In the genomic region with DNA sequence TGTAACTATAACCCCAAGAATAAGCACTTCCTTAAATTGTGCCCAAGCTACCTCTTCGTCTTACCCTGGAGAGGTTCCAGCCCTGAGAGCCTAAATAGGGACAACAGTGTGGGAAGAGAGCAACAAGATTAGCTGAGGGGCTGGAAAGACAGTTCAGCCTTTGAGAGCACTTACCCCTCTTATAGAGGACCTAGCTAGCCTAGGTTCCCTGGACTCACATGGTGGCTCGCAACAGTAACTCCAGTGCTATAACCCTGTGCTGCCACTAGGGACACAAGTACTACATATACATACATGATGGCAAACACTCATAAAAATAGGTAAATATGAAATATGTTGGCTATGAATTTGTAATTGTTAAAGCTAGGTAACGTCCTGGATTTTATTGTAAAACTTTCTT, we compare ENCODE assay signal across 14 mouse cellular contexts. TPM values are rescaled to one million over a fixed set of nuclear protein-coding genes. Genes with fewer than 3 reads are reported as not detected.
DNase-seq lines count a peak whose midpoint lies in the region; ATAC-seq and TF ChIP-seq lines count a peak whose summit lies in the region.
"Had no signal": no experiment of that assay in that cellular context is flagged by ENCODE, and none has a peak within 500 bp of the region (broad histone marks: within the 10 kb centered on the region; RNA-seq: fewer than 3 reads in every experiment).

No protein-coding gene starts in this region.

- 83% methylated on average over 3 of the region's 3 CpGs for WGBS in hindbrain, postnatal 0 days
- 77% methylated on average over 3 of the region's 3 CpGs for WGBS in hindbrain, embryonic 11.5 days
- WGBS in hindbrain, embryonic 10.5 days, result 74% methylated on average over 3 of the region's 3 CpGs

- H3K4me2 ChIP-seq in hindbrain, postnatal 0 days (ENCODE audit: low read depth, low read length), result no peak overlapping the region
- H3K4me2 ChIP-seq in hindbrain, embryonic 11.5 days (replicated peaks; ENCODE audit: low read depth, low read length), result no peak overlapping the region
- H3K4me2 ChIP-seq: liver, embryonic 15.5 days; stomach, embryonic 15.5 days had no signal

- no peak overlapping the region for H3K27ac ChIP-seq in hindbrain, postnatal 0 days
- no peak overlapping the region for H3K27ac ChIP-seq in hindbrain, embryonic 11.5 days (ENCODE audit: low read depth, low read length)
- H3K27ac ChIP-seq in hindbrain, embryonic 10.5 days, result no peak overlapping the region
- H3K27ac ChIP-seq: liver, embryonic 15.5 days; stomach, embryonic 15.5 days had no signal

- no peak for ATAC-seq in hindbrain, postnatal 0 days
- ATAC-seq in hindbrain, embryonic 11.5 days (ENCODE audit: low FRiP score), result no peak

- H3K36me3 ChIP-seq in hindbrain, postnatal 0 days (ENCODE audit: insufficient read depth, low read length), result no peaks in the 10 kb centered on the region; the same call in 1 of the 2 replicates
- H3K36me3 ChIP-seq in hindbrain, embryonic 11.5 days (ENCODE audit: control insufficient read depth, insufficient read depth, low read length), result no peaks in the 10 kb centered on the region
- peaks cover 42% of the 10 kb centered on the region for H3K36me3 ChIP-seq in hindbrain, embryonic 10.5 days

- no peak overlapping the region for H3K4me3 ChIP-seq in hindbrain, postnatal 0 days (ENCODE audit: low read length)
- no peak overlapping the region for H3K4me3 ChIP-seq in hindbrain, embryonic 11.5 days (ENCODE audit: low read depth, low read length)
- H3K4me3 ChIP-seq in hindbrain, embryonic 10.5 days, result no peak overlapping the region
- H3K4me3 ChIP-seq: erythroblast, embryonic 14.5 days; liver, embryonic 15.5 days; myocyte; stomach, embryonic 15.5 days had no signal

- no peaks in the 10 kb centered on the region for H3K27me3 ChIP-seq in hindbrain, postnatal 0 days (ENCODE audit: insufficient read depth, low read length)
- no peaks in the 10 kb centered on the region for H3K27me3 ChIP-seq in hindbrain, embryonic 11.5 days (ENCODE audit: control insufficient read depth, insufficient read depth, low read length)
- no peaks in the 10 kb centered on the region for H3K27me3 ChIP-seq in hindbrain, embryonic 10.5 days (ENCODE audit: insufficient read depth, poor library complexity, severe bottlenecking)
- H3K27me3 ChIP-seq: liver, embryonic 15.5 days; stomach, embryonic 15.5 days had no signal

- no peaks in the 10 kb centered on the region for H3K9me3 ChIP-seq in hindbrain, postnatal 0 days (ENCODE audit: low read length)
- no peaks in the 10 kb centered on the region for H3K9me3 ChIP-seq in hindbrain, embryonic 11.5 days (ENCODE audit: control insufficient read depth, low read length)
- no peaks in the 10 kb centered on the region for H3K9me3 ChIP-seq in hindbrain, embryonic 10.5 days
- H3K9me3 ChIP-seq: liver, embryonic 15.5 days; stomach, embryonic 15.5 days had no signal

- H3K4me1 ChIP-seq in hindbrain, postnatal 0 days (ENCODE audit: insufficient read depth, low read length), result no peaks in the 10 kb centered on the region
- H3K4me1 ChIP-seq in hindbrain, embryonic 11.5 days (replicated peaks; ENCODE audit: control insufficient read depth, insufficient read depth, low read length), result no peaks in the 10 kb centered on the region
- H3K4me1 ChIP-seq in hindbrain, embryonic 10.5 days (replicated peaks), result peaks cover 8% of the 10 kb centered on the region; the same call in 1 of the 2 replicates
- H3K4me1 ChIP-seq: stomach, embryonic 15.5 days had no signal

- H3K9ac ChIP-seq in hindbrain, postnatal 0 days (replicated peaks; ENCODE audit: low read length), result no peak overlapping the region
- H3K9ac ChIP-seq in hindbrain, embryonic 11.5 days (ENCODE audit: low read depth, low read length), result no peak overlapping the region
- H3K9ac ChIP-seq: liver, embryonic 15.5 days; stomach, embryonic 15.5 days had no signal

- DNase-seq in hindbrain, postnatal 0 days (ENCODE audit: low spot score), result no peak
- DNase-seq in hindbrain, embryonic 11.5 days (ENCODE audit: low spot score), result no peak
- DNase-seq in thymus, postnatal 14 days, result peak; percentile 20
- DNase-seq in thymus, postnatal 36 days, result no peak
- peak; percentile 30 for DNase-seq in c-Kit-positive CD71-negative TER-119-negative erythroid progenitor cells, embryonic 14.5 days (ENCODE audit: low read depth)
- no peak for DNase-seq in frontal cortex, postnatal 36 days (ENCODE audit: low spot score in 2 of 2)
- no peak for DNase-seq in ovary, postnatal 10 days (ENCODE audit: low spot score)
- DNase-seq in hindbrain, embryonic 10.5 days (ENCODE audit: low spot score), result no peak
- DNase-seq: cerebellum, adult 8-10 months; heart, adult 18-20 months had no signal

- TF ChIP-seq CTCF in hindbrain, postnatal 0 days (IDR thresholded peaks at IDR 0.05; ENCODE audit: low read depth), result peak; percentile 51

RNA-seq across cellular contexts. Expression of a gene that starts 3.7 kb away (rescaled TPM):
- 106 and 109 TPM in 2 replicates for total RNA-seq in hindbrain, postnatal 0 days (2014; rRNA removed)
- 415 and 427 TPM in 2 replicates for polyA plus RNA-seq in hindbrain, postnatal 0 days (2015; fragmentation: Nextera tagmentation; extraction: Ambion mirVana)
- polyA plus RNA-seq in hindbrain, embryonic 11.5 days (2014; fragmentation: Nextera tagmentation; extraction: Ambion mirVana), result 725 and 781 TPM in 2 replicates
- 842 and 897 TPM in 2 replicates for polyA plus RNA-seq in hindbrain, embryonic 10.5 days (2016; fragmentation: Nextera tagmentation; extraction: Ambion mirVana)

RNA-seq across cellular contexts. Expression of a gene that starts 46.9 kb away (rescaled TPM):
- total RNA-seq in hindbrain, postnatal 0 days (2014; rRNA removed), result 6.0 and 7.8 TPM in 2 replicates
- polyA plus RNA-seq in hindbrain, postnatal 0 days (2015; fragmentation: Nextera tagmentation; extraction: Ambion mirVana), result 0.15 and 0.87 TPM in 2 replicates
- not detected in 2 replicates for polyA plus RNA-seq in hindbrain, embryonic 11.5 days (2014; fragmentation: Nextera tagmentation; extraction: Ambion mirVana)
- not detected in 2 replicates for polyA plus RNA-seq in hindbrain, embryonic 10.5 days (2016; fragmentation: Nextera tagmentation; extraction: Ambion mirVana)
- polyA plus RNA-seq: erythroblast, embryonic 14.5 days; liver, embryonic 15.5 days; stomach, embryonic 15.5 days had no signal

RNA-seq across cellular contexts. Expression of a gene that starts 47.3 kb away (rescaled TPM):
- 5.1 and 5.3 TPM in 2 replicates for total RNA-seq in hindbrain, postnatal 0 days (2014; rRNA removed)
- polyA plus RNA-seq in hindbrain, postnatal 0 days (2015; fragmentation: Nextera tagmentation; extraction: Ambion mirVana), result 1.2 and 1.7 TPM in 2 replicates
- polyA plus RNA-seq in hindbrain, embryonic 11.5 days (2014; fragmentation: Nextera tagmentation; extraction: Ambion mirVana), result 6.7 and 10.4 TPM in 2 replicates
- 3.9 and 4.7 TPM in 2 replicates for polyA plus RNA-seq in hindbrain, embryonic 10.5 days (2016; fragmentation: Nextera tagmentation; extraction: Ambion mirVana)

Comparison
In these comparisons a context has a peak if more than half of its experiments do, and no peak if none do; other contexts are left out.
1. DNase-seq: peak in thymus, postnatal 14 days (single experiment) and c-Kit-positive CD71-negative TER-119-negative erythroid progenitor cells, embryonic 14.5 days (single experiment); none in hindbrain, postnatal 0 days (single experiment), hindbrain, embryonic 11.5 days (single experiment), thymus, postnatal 36 days (0 of 2), frontal cortex, postnatal 36 days (0 of 2), ovary, postnatal 10 days (single experiment) and hindbrain, embryonic 10.5 days (single experiment).